Mouse (Mus musculus) kidney, postnatal 10 days (tissue): ENCODE data around the gene Gm2244.
"Not testable (repeated sequence)": the region's sequence is repeated elsewhere in the genome, so short reads cannot be mapped to it uniquely, and the experiment has no call there.

ENCODE experiments used
- DNase-seq: peaks from one replicate; pipeline ENCODE4 v3.0.0; 2021; ENCODE audit warnings: mixed read lengths

The Gm2244 gene

DNA sequence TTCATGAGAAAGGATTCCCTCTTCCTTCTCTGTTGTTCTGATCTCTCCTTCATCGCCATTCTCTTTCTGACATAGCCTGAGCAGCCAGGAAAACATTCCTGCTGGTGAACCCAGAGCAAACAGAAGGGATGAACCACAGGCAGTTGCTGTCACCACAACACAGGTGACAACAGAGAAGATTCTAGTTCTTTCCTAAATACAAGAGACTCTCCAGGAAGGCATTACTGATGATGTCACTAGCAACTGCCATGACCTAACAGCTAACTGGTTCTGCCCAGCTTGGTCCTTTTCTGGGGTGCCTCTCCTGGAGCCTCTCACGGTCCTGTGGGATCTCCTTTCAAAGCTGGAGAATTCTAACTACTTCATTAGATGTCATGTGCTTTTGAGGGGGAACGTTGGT, at the start of gene Gm2244:
Gene Gm2244 (minus strand): TSS at position 101 of the 400 bp plus-strand sequence.
- not testable (repeated sequence) for DNase-seq

DNA sequence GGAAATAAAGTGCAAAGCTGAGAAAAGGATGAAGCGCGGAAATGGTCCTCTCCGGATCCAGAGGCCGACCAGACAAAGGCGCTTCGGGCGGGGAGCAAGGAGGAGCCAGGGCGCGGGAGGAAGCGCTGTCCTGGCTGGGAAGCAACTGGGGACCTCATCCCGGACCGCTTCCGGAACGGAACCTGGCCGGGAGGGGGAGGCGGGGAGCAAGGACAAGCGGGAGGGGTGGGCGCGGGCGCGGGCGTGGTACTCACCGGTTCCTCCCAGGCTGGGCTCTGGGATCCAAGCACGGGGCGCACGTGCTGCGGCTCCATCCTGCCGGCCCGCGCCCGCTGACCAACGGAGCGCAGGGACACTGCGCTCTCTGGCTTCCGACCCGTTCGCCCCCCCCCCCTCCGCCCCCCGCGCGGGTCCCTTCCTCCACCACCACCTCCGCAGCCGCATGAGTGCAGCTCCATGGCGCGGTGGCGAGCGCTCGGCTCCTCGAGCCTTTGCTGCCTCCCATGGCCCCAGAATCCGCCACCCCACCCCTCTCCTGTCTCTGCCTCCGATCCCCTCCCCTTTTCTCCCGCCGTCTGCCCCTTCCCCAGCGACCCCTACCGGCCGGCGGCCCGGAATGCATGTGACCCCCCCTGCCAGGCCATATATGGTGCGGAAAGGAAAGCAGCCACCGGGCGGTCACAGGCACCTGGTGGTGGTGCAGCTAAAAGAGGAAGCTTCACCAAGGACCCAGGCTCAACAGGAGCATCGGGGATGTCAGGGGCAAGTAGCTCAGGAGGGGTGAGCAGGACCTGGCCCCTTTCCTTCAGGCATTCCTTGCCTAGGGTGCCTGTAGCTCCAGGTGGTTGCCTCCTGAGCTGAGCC, 35.3 kb upstream of the Gm2244 start, which contains the start of gene Gm2237:
Gene Gm2237 (minus strand): TSS at position 332 of the 864 bp plus-strand sequence.
- peak; percentile 65 for DNase-seq
